Mouse (Mus musculus) liver, embryonic 16.5 days (tissue): ENCODE data around the gene Cdc5l. TPM values are rescaled to one million over a fixed set of nuclear protein-coding genes. Genes with fewer than 3 reads are reported as not detected.
"Not testable (repeated sequence)": the region's sequence is repeated elsewhere in the genome, so short reads cannot be mapped to it uniquely, and the experiment has no call there.

ENCODE experiments used
- ATAC-seq: fragments of 200-750 bp; cut with Nextera tagmentation; 2 replicates; pipeline ENCODE4 v1.8.0; 2017; ENCODE audit warnings: low read depth, mild to moderate bottlenecking, moderate number of reproducible peaks, moderate library complexity
- H3K27ac ChIP-seq: fragments of 300-500 bp; sonication (generic); 2 replicates; pipeline ENCODE4 v1.5.1; 2014; ENCODE audit warnings: mild to moderate bottlenecking, low read length
- H3K27me3 ChIP-seq: fragments of 300-500 bp; sonication (generic); 2 replicates; pipeline ENCODE4 v1.6.1; 2014; ENCODE audit warnings: low read depth, low read length, mixed read lengths; ENCODE audit not compliant: control insufficient read depth, insufficient read depth
- H3K36me3 ChIP-seq: fragments of 300-500 bp; sonication (generic); 2 replicates; pipeline ENCODE4 v1.6.1; 2014; ENCODE audit warnings: mild to moderate bottlenecking; ENCODE audit not compliant: control insufficient read depth, insufficient read depth
- H3K4me1 ChIP-seq: fragments of 300-500 bp; sonication (generic); 2 replicates; pipeline ENCODE4 v1.6.1; 2014; ENCODE audit warnings: low read depth, low read length, mixed read lengths; ENCODE audit not compliant: control insufficient read depth
- H3K4me2 ChIP-seq: fragments of 300-500 bp; sonication (generic); 2 replicates; pipeline ENCODE4 v1.6.1; 2014; ENCODE audit warnings: low read depth, low read length, mixed read lengths
- H3K4me3 ChIP-seq: fragments of 300-500 bp; sonication (generic); 2 replicates; pipeline ENCODE4 v1.5.1; 2014; ENCODE audit warnings: low read depth, mild to moderate bottlenecking, low read length
- H3K9ac ChIP-seq: fragments of 300-500 bp; sonication (generic); 2 replicates; pipeline ENCODE4 v1.6.1; 2014; ENCODE audit warnings: low read depth, low read length
- H3K9me3 ChIP-seq: fragments of 300-500 bp; sonication (generic); replicated peaks from 2 replicates; pipeline ENCODE4 v1.6.1; 2016; ENCODE audit warnings: low read length; ENCODE audit not compliant: control insufficient read depth
- WGBS: fragments of 180-500 bp; shearing (Covaris S2); extraction: QIAGEN DNeasy Blood & Tissue Kit; methylation state at CpG from one replicate; pipeline ENCODE4 v1.1.7; 2014; ENCODE audit not compliant: insufficient replicate concordance; 5-methylcytosine and 5-hydroxymethylcytosine counted together
- polyA plus RNA-seq: library from polyadenylated mRNA; unstranded; fragments of >200 nt; fragmentation: Nextera tagmentation; extraction: Ambion mirVana; gene quantifications from 2 replicates; pipeline ENCODE4 v1.2.1, GENCODE M21; 2015

Gene Cdc5l
- polyA plus RNA-seq, 1 experiment from 2014 or later: 25.6 TPM

DNA sequence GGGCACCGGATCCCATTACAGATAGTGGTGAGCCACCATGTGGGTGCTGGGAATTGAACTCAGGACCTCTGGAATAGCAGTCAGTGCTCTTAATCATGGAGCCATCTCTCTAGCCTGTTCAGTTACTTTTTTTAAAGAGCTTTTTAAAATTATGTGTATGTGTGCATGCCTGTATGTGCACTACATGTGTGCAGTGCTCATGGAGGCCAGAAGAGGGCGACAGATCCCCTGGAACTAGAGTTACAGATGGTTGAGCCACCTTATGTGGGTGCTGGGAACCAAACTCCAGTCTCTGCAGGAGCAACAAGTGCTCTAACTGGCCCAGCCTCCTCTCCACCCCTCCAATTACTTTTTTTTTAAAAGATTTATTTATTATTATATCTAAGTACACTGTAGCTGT, 33.2 kb upstream of the Cdc5l start:
- ATAC-seq: no peak
- Histone ChIP-seq H3K4me2 (no peak overlapping the region), H3K9ac (no peak overlapping the region), H3K27ac (no peak overlapping the region), H3K9me3 (0 out of 2 replicates have a peak, but pooled peaks cover 3% of the 10 kb centered on the region), H3K4me3 (no peak overlapping the region), H3K36me3 (no peaks in the 10 kb centered on the region), H3K4me1 (no peaks in the 10 kb centered on the region), H3K27me3 (no peaks in the 10 kb centered on the region)
- WGBS: 53% methylated on average over 2 of the region's 2 CpGs

DNA sequence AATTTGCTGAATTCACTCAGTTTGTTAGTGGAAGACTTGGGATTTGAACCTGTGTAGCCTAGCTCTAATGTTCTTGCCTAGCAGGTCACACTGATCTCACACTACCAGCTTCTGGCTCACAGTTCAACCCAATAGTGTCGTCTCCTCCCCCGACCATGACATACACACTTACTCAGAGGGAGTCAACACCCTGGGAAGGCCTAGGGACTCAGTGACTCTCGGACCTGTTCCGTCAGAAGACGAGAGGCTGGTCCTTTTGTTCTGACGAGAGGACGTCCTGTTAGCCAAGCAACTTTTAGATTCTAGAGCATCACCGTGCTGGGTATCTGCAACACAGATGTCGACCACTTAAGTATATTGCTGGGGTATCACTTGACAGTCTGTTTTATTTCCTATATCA, 30.7 kb upstream of the Cdc5l start:
- Histone ChIP-seq H3K9ac (no peak overlapping the region), H3K4me2 (no peak overlapping the region), H3K36me3 (no peaks in the 10 kb centered on the region), H3K9me3 (0 out of 2 replicates have a peak, but pooled peaks cover 3% of the 10 kb centered on the region), H3K4me1 (no peaks in the 10 kb centered on the region), H3K4me3 (no peak overlapping the region), H3K27me3 (no peaks in the 10 kb centered on the region), H3K27ac (no peak overlapping the region)
- no peak for ATAC-seq
- 69% methylated on average over 9 of the region's 9 CpGs for WGBS

DNA sequence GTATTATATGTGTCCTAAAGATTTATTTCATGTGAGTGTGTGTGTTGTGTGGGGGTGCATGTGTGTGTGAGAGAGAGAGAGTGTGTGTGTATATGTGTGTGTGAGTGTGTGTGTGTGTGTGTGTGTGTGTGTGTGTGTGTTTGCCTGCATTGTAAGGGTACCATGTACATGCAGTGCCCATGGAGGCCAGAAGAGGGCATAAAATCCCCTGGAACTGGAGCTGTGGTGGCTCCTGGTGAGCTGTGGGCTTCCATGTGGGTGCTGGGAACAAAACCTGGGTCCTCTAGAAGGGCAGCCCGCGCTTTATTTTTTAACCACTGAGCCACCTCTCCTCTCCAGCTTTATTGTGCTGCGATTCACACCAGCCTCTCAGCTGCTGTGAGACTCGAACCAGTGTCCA, 29.0 kb upstream of the Cdc5l start:
- 75% methylated on average over 4 of the region's 4 CpGs for whole genome bisulfite sequencing
- Histone ChIP-seq H3K9ac (no peak overlapping the region), H3K4me3 (no peak overlapping the region), H3K27me3 (no peaks in the 10 kb centered on the region), H3K36me3 (no peaks in the 10 kb centered on the region), H3K4me1 (no peaks in the 10 kb centered on the region), H3K27ac (no peak overlapping the region), H3K4me2 (no peak overlapping the region), H3K9me3 (0 out of 2 replicates have a peak, but pooled peaks cover 3% of the 10 kb centered on the region)
- no peak for ATAC-seq

DNA sequence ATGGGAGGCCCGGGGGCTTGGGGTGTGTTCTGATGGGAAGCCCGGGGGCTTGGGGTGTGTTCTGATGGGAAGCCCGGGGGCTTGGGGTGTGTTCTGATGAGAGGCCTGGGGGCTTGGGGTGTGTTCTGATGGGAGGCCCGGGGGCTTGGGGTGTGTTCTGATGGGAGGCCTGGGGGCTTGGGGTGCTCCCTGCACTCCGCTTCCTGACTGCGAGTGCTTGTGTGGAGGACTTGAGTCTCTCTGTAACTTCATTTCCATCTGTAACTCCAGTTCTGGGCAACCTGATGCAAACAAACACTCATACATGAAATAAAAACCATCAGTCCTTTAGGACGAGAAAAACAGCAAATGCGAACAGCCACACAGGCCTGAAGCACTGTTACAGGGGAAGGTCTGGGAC, 25.5 kb upstream of the Cdc5l start:
- no peak for ATAC-seq

DNA sequence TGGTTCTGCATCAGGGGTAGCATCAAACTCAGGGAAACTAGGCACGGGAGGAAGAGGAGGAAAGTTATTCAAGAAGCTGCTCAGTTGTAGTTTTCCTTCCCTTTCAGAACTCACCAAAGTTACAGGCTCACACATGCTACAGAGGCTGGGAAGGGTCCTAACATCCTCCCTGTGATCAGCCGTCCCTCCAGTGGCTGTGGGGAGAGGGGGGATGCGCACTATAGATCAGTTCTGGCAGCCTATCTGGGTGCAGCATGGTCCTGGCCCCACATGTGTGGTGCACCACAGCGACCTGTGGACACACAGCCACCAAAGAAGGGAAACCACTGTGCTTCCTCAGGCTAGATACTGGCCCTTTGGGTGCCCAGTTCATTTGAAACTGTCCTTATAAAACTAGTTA, 25.0 kb upstream of the Cdc5l start:
- no peak overlapping the region for H3K4me2 ChIP-seq
- no peaks in the 10 kb centered on the region for H3K4me1 ChIP-seq
- H3K27ac ChIP-seq: no peak overlapping the region
- H3K27me3 ChIP-seq: no peaks in the 10 kb centered on the region
- no peaks in the 10 kb centered on the region for H3K36me3 ChIP-seq
- 47% methylated on average over 4 of the region's 4 CpGs for WGBS
- ATAC-seq: no peak
- no peak overlapping the region for H3K4me3 ChIP-seq
- no peaks in the 10 kb centered on the region for H3K9me3 ChIP-seq
- H3K9ac ChIP-seq: no peak overlapping the region

More for the DNA sequence above, 25.5 kb upstream of the Cdc5l start:
- no peaks in the 10 kb centered on the region for H3K27me3 ChIP-seq
- no peaks in the 10 kb centered on the region for H3K9me3 ChIP-seq
- WGBS: 62% methylated on average over 7 of the region's 8 CpGs
- no peak overlapping the region for H3K4me2 ChIP-seq
- no peaks in the 10 kb centered on the region for H3K4me1 ChIP-seq
- no peaks in the 10 kb centered on the region for H3K36me3 ChIP-seq
- H3K27ac ChIP-seq: no peak overlapping the region
- H3K9ac ChIP-seq: no peak overlapping the region
- H3K4me3 ChIP-seq: no peak overlapping the region

DNA sequence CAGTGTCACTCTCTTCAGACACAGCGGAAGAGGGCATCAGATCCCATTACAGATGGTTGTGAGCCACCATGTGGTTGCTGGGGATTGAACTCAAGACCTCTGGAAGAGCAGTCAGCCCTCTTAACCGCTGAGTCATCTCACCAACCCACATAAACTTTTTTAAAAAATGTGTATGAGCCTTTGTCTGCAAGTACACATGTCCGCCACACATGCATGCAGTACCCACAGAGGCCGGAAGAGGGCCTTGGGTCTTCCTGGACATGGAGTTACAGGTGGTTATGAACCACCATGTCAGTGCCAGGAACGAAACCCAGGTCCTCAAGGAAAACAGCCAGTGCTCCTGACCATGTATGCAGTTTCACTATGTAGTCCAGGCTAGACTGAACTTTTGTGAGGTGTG, 23.9 kb upstream of the Cdc5l start:
- no peaks in the 10 kb centered on the region for H3K4me1 ChIP-seq
- no peak overlapping the region for H3K4me2 ChIP-seq
- H3K27me3 ChIP-seq: no peaks in the 10 kb centered on the region
- no peak overlapping the region for H3K9ac ChIP-seq
- no peaks in the 10 kb centered on the region for H3K9me3 ChIP-seq
- ATAC-seq: no peak
- 73% methylated on average over 5 of the region's 5 CpGs for WGBS
- no peak overlapping the region for H3K27ac ChIP-seq
- H3K36me3 ChIP-seq: no peaks in the 10 kb centered on the region
- no peak overlapping the region for H3K4me3 ChIP-seq

DNA sequence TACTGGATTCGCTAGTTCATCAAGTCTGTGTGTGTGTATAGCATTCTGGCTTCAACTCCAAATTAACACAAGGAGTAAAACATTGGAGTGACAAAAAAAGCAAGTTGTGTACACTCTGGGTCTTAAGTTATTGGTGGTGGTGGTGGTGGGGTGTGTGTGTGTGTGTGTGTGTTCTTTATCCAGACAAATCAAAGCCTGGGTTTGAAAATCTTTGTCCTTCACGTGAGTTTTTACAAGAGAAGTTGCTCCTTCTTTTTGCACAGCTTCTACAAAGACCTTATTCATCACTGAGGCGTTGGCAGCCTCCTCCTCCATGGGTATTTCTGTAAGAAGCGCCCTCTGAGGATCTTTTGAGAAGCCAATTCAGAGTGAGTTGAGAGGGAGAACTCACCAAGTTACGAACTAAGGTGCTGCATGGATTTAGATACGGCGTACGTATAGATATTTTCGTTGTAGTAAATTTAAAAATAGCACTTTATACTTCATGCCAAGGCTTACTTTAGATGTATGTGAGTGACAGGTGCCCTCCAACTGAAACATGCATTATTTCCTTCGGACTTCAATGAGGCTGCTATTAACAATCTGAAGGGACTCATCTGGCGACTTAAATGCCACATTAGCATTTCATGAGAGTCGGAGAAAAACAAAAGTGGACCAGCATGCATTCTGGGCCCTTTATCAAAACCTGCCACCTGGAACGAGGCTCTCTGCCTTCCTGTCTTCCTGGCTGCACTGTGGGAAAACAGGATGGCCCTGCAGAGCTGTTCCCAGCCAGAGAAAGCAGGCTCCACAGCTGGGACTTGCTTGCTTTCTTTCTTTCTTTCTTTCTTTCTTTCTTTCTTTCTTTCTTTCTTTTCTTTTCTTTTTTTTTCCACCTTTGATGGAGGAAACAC, 23.0 kb upstream of the Cdc5l start:
- no peaks in the 10 kb centered on the region for H3K4me1 ChIP-seq
- H3K4me2 ChIP-seq: no peak overlapping the region
- no peaks in the 10 kb centered on the region for H3K27me3 ChIP-seq
- H3K36me3 ChIP-seq: no peaks in the 10 kb centered on the region
- H3K27ac ChIP-seq: no peak overlapping the region
- ATAC-seq: no peak
- WGBS: 63% methylated on average over 13 of the region's 13 CpGs
- H3K4me3 ChIP-seq: no peak overlapping the region
- no peaks in the 10 kb centered on the region for H3K9me3 ChIP-seq
- no peak overlapping the region for H3K9ac ChIP-seq

DNA sequence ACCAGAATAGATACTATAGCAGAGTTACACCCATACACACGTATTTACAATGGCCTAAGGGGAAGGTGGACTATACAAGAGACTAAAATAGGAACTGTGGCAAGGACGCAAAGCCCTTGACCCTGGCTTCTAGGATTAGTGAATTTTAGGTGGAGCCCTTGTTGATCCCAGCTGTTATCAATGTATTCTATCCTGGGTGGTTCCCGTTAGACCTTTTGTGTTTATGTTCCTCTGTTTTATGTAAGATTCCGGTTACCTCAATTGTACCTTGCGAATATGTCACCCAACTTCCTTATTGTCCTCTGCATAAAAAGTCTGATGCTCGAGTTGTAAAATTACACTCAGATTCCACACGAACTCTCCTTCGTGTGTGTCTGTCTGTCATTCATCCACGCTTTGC, 22.2 kb upstream of the Cdc5l start:
- 64% methylated on average over 8 of the region's 9 CpGs for WGBS
- H3K36me3 ChIP-seq, H3K4me1 ChIP-seq, H3K4me2 ChIP-seq, H3K9me3 ChIP-seq, H3K9ac ChIP-seq, H3K27me3 ChIP-seq, ATAC-seq, H3K27ac ChIP-seq, H3K4me3 ChIP-seq: not testable (repeated sequence)

DNA sequence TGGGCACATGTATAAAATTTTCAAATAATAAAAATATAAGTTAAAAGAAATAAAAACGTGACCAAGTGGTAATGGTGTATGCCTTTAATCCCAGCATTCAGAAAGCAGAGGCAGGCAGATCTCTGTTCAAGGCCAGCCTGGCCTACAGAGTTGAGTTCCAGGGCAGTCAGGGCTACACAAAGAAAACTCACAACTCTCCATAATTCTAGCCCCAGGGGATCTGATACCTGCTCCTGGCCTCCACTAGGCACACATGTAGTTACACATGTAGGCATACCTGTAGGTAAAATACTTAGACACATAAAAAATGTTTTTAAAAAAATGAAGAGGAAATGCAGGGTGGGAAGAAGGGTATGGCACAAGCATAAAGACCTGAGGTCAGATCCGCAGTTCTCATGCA, 21.3 kb upstream of the Cdc5l start:
- H3K9me3 ChIP-seq: no peaks in the 10 kb centered on the region
- H3K4me1 ChIP-seq: no peaks in the 10 kb centered on the region
- no peaks in the 10 kb centered on the region for H3K27me3 ChIP-seq
- WGBS: 57% methylated on average over 2 of the region's 2 CpGs
- no peak overlapping the region for H3K4me2 ChIP-seq
- no peak overlapping the region for H3K27ac ChIP-seq
- no peak overlapping the region for H3K4me3 ChIP-seq
- H3K36me3 ChIP-seq: no peaks in the 10 kb centered on the region
- H3K9ac ChIP-seq: no peak overlapping the region
- ATAC-seq: no peak
